Mouse (Mus musculus): ENCODE results near the gene Jmjd6. TPM values are rescaled to one million over a fixed set of nuclear protein-coding genes. Genes with fewer than 3 reads are reported as not detected.

The Jmjd6 gene
- polyA plus RNA-seq, 1 experiment from 2014 or later, result 37.0 TPM

GRCm38 (mm10) chr11:116842531-116843260, 553 bp downstream of the Jmjd6 start:
- peak overlapping the region; percentile 74 for H3K4me3 ChIP-seq (ENCODE audit: low read depth, low read length)
- H3K4me2 ChIP-seq (replicated peaks; ENCODE audit: low read depth, low read length), result peak overlapping the region; percentile 70
- WGBS, result 3% methylated on average over 65 of the region's 73 CpGs
- no peaks in the 10 kb centered on the region for H3K27me3 ChIP-seq (replicated peaks; ENCODE audit: insufficient read depth, low read length)
- ATAC-seq, result peak; percentile 45
- H3K27ac ChIP-seq (ENCODE audit: low read length), result peak overlapping the region; percentile 99
- no peaks in the 10 kb centered on the region for H3K9me3 ChIP-seq (ENCODE audit: low read length)
- peak overlapping the region; percentile 85 for H3K9ac ChIP-seq (replicated peaks; ENCODE audit: low read depth)
- peaks cover 20% of the 10 kb centered on the region for H3K36me3 ChIP-seq (ENCODE audit: insufficient read depth, low read length)
- TF ChIP-seq CTCF (IDR thresholded peaks at IDR 0.05) (peak; percentile 35; the same call in 1 of the 2 replicates), EP300 (IDR thresholded peaks at IDR 0.05) (no peak)
- peak; percentile 83 for DNase-seq (ENCODE audit: low spot score)
- H3K4me1 ChIP-seq (ENCODE audit: insufficient read depth, low read depth, low read length), result peaks cover 13% of the 10 kb centered on the region

GRCm38 (mm10) chr11:116840748-116841147, 2.5 kb downstream of the Jmjd6 start:
- no peak for TF ChIP-seq EP300 (IDR thresholded peaks at IDR 0.05)
- 0 out of 2 replicates have a peak, but pooled peaks have one; percentile 10 for TF ChIP-seq CTCF (IDR thresholded peaks at IDR 0.05)
- Histone ChIP-seq H3K4me3 (ENCODE audit: low read depth, low read length) (no peak overlapping the region), H3K36me3 (ENCODE audit: insufficient read depth, low read length) (peaks cover 23% of the 10 kb centered on the region), H3K27me3 (replicated peaks; ENCODE audit: insufficient read depth, low read length) (no peaks in the 10 kb centered on the region), H3K27ac (ENCODE audit: low read length) (no peak overlapping the region), H3K4me1 (ENCODE audit: insufficient read depth, low read depth, low read length) (peaks cover 13% of the 10 kb centered on the region), H3K9me3 (ENCODE audit: low read length) (no peaks in the 10 kb centered on the region), H3K9ac (replicated peaks; ENCODE audit: low read depth) (no peak overlapping the region), H3K4me2 (replicated peaks; ENCODE audit: low read depth, low read length) (no peak overlapping the region)
- WGBS, result 85% methylated on average over 4 of the region's 4 CpGs
- no peak for ATAC-seq
- DNase-seq (ENCODE audit: low spot score), result no peak

GRCm38 (mm10) chr11:116839601-116840000, 3.6 kb downstream of the Jmjd6 start:
- H3K4me3 ChIP-seq (ENCODE audit: low read depth, low read length), result no peak overlapping the region
- no peak overlapping the region for H3K9ac ChIP-seq (replicated peaks; ENCODE audit: low read depth)
- WGBS, result 75% methylated on average over 7 of the region's 7 CpGs
- DNase-seq (ENCODE audit: low spot score) (no peak), ATAC-seq (no peak)
- H3K36me3 ChIP-seq (ENCODE audit: insufficient read depth, low read length), result peaks cover 25% of the 10 kb centered on the region
- no peaks in the 10 kb centered on the region for H3K9me3 ChIP-seq (ENCODE audit: low read length)
- no peaks in the 10 kb centered on the region for H3K27me3 ChIP-seq (replicated peaks; ENCODE audit: insufficient read depth, low read length)
- H3K27ac ChIP-seq (ENCODE audit: low read length), result no peak overlapping the region
- no peak overlapping the region for H3K4me2 ChIP-seq (replicated peaks; ENCODE audit: low read depth, low read length)
- TF ChIP-seq CTCF (IDR thresholded peaks at IDR 0.05) (no peak), EP300 (IDR thresholded peaks at IDR 0.05) (no peak)
- H3K4me1 ChIP-seq (ENCODE audit: insufficient read depth, low read depth, low read length), result peaks cover 13% of the 10 kb centered on the region

GRCm38 (mm10) chr11:116838936-116839335, 4.3 kb downstream of the Jmjd6 start:
- H3K9me3 ChIP-seq (ENCODE audit: low read length), result no peaks in the 10 kb centered on the region
- WGBS, result 79% methylated on average over 14 of the region's 14 CpGs
- H3K4me1 ChIP-seq (ENCODE audit: insufficient read depth, low read depth, low read length), result peaks cover 8% of the 10 kb centered on the region
- no peak overlapping the region for H3K9ac ChIP-seq (replicated peaks; ENCODE audit: low read depth)
- TF ChIP-seq CTCF (IDR thresholded peaks at IDR 0.05) (peak; percentile 36), EP300 (IDR thresholded peaks at IDR 0.05) (no peak)
- no peak overlapping the region for H3K27ac ChIP-seq (ENCODE audit: low read length)
- peaks cover 31% of the 10 kb centered on the region for H3K36me3 ChIP-seq (ENCODE audit: insufficient read depth, low read length)
- H3K27me3 ChIP-seq (replicated peaks; ENCODE audit: insufficient read depth, low read length), result no peaks in the 10 kb centered on the region
- H3K4me3 ChIP-seq (ENCODE audit: low read depth, low read length), result no peak overlapping the region
- ATAC-seq (no peak), DNase-seq (ENCODE audit: low spot score) (no peak)
- no peak overlapping the region for H3K4me2 ChIP-seq (replicated peaks; ENCODE audit: low read depth, low read length)

GRCm38 (mm10) chr11:116837441-116837840, 5.8 kb downstream of the Jmjd6 start:
- H3K4me3 ChIP-seq (ENCODE audit: low read depth, low read length), result no peak overlapping the region
- H3K36me3 ChIP-seq (ENCODE audit: insufficient read depth, low read length), result peaks cover 32% of the 10 kb centered on the region
- DNase-seq (ENCODE audit: low spot score) (no peak), ATAC-seq (no peak)
- H3K4me2 ChIP-seq (replicated peaks; ENCODE audit: low read depth, low read length), result no peak overlapping the region
- H3K27ac ChIP-seq (ENCODE audit: low read length), result no peak overlapping the region
- no peaks in the 10 kb centered on the region for H3K27me3 ChIP-seq (replicated peaks; ENCODE audit: insufficient read depth, low read length)
- H3K9me3 ChIP-seq (ENCODE audit: low read length), result no peaks in the 10 kb centered on the region
- TF ChIP-seq EP300 (IDR thresholded peaks at IDR 0.05), result no peak
- peak; percentile 41 for TF ChIP-seq CTCF (IDR thresholded peaks at IDR 0.05)
- H3K9ac ChIP-seq (replicated peaks; ENCODE audit: low read depth), result no peak overlapping the region
- 91% methylated on average over 10 of the region's 10 CpGs for WGBS
- peaks cover 8% of the 10 kb centered on the region for H3K4me1 ChIP-seq (ENCODE audit: insufficient read depth, low read depth, low read length)

GRCm38 (mm10) chr11:116836283-116836682, 7.0 kb downstream of the Jmjd6 start:
- H3K4me2 ChIP-seq (replicated peaks; ENCODE audit: low read depth, low read length), result no peak overlapping the region
- no peak for TF ChIP-seq EP300 (IDR thresholded peaks at IDR 0.05)
- no peak for TF ChIP-seq CTCF (IDR thresholded peaks at IDR 0.05)
- DNase-seq (ENCODE audit: low spot score) (no peak), ATAC-seq (no peak)
- H3K27me3 ChIP-seq (replicated peaks; ENCODE audit: insufficient read depth, low read length), result no peaks in the 10 kb centered on the region
- WGBS, result 79% methylated on average over 4 of the region's 4 CpGs
- peaks cover 3% of the 10 kb centered on the region; the same call in 1 of the 2 replicates for H3K4me1 ChIP-seq (ENCODE audit: insufficient read depth, low read depth, low read length)
- no peaks in the 10 kb centered on the region for H3K9me3 ChIP-seq (ENCODE audit: low read length)
- no peak overlapping the region for H3K27ac ChIP-seq (ENCODE audit: low read length)
- H3K4me3 ChIP-seq (ENCODE audit: low read depth, low read length), result no peak overlapping the region
- H3K9ac ChIP-seq (replicated peaks; ENCODE audit: low read depth), result no peak overlapping the region
- peaks cover 32% of the 10 kb centered on the region for H3K36me3 ChIP-seq (ENCODE audit: insufficient read depth, low read length)
